Mouse (Mus musculus) midbrain, embryonic 11.5 days (tissue): ENCODE data around the gene Hist1h2af. TPM values are rescaled to one million over a fixed set of nuclear protein-coding genes. Genes with fewer than 3 reads are reported as not detected.
A peak's percentile ranks its signal among the peaks of the same experiment; 100 is the strongest.
"Not testable (repeated sequence)": the region's sequence is repeated elsewhere in the genome, so short reads cannot be mapped to it uniquely, and the experiment has no call there.

Source experiments
- ATAC-seq: fragments of 200-750 bp; cut with Nextera tagmentation; 2 replicates; pipeline ENCODE4 v1.8.0; 2017; ENCODE audit warnings: moderate TSS enrichment, moderate library complexity; ENCODE audit not compliant: low FRiP score
- DNase-seq: peaks from one replicate; pipeline ENCODE4 v3.0.0; 2015; ENCODE audit warnings: low spot score; ENCODE audit errors: missing footprints
- H3K27ac ChIP-seq: fragments of 300-500 bp; sonication (generic); 2 replicates; pipeline ENCODE4 v1.5.1; 2014; ENCODE audit warnings: low read depth, low read length
- H3K27me3 ChIP-seq: fragments of 300-500 bp; sonication (generic); 2 replicates; pipeline ENCODE4 v1.6.1; 2014; ENCODE audit warnings: mild to moderate bottlenecking, low read length, moderate library complexity, mixed read lengths; ENCODE audit not compliant: control insufficient read depth, insufficient read depth
- H3K36me3 ChIP-seq: fragments of 300-500 bp; sonication (generic); 2 replicates; pipeline ENCODE4 v1.6.1; 2014; ENCODE audit warnings: mild to moderate bottlenecking, low read length, moderate library complexity, mixed read lengths; ENCODE audit not compliant: control insufficient read depth, insufficient read depth
- H3K4me1 ChIP-seq: fragments of 300-500 bp; sonication (generic); 2 replicates; pipeline ENCODE4 v1.6.1; 2014; ENCODE audit warnings: low read length; ENCODE audit not compliant: control insufficient read depth, insufficient read depth
- H3K4me2 ChIP-seq: fragments of 300-500 bp; sonication (generic); 2 replicates; pipeline ENCODE4 v1.6.1; 2014; ENCODE audit warnings: mild to moderate bottlenecking, moderate library complexity
- H3K4me3 ChIP-seq: fragments of 300-500 bp; sonication (generic); 2 replicates; pipeline ENCODE4 v1.5.1; 2014; ENCODE audit warnings: low read depth, low read length
- H3K9ac ChIP-seq: fragments of 300-500 bp; sonication (generic); 2 replicates; pipeline ENCODE4 v1.6.1; 2014; ENCODE audit warnings: low read length
- H3K9me3 ChIP-seq: fragments of 300-500 bp; sonication (generic); 2 replicates; pipeline ENCODE4 v1.6.1; 2016; ENCODE audit warnings: low read length; ENCODE audit not compliant: control insufficient read depth
- WGBS: fragments of 180-500 bp; shearing (Covaris S2); extraction: QIAGEN DNeasy Blood & Tissue Kit; methylation state at CpG from one replicate; pipeline ENCODE4 v1.1.7; 2014; 5-methylcytosine and 5-hydroxymethylcytosine counted together
- polyA plus RNA-seq: library from polyadenylated mRNA; unstranded; fragments of >200 nt; fragmentation: Nextera tagmentation; extraction: Ambion mirVana; gene quantifications from 2 replicates; pipeline ENCODE4 v1.2.1, GENCODE M21; 2014

Gene Hist1h2af
- polyA plus RNA-seq, 1 experiment from 2014 or later, result 6.4 TPM

- DNase-seq (peak; percentile 87), ATAC-seq (no peak)
- Histone ChIP-seq H3K4me2 (peak overlapping the region; percentile 45), H3K36me3 (no peaks in the 10 kb centered on the region), H3K4me1 (peaks cover 16% of the 10 kb centered on the region), H3K27me3 (no peaks in the 10 kb centered on the region), H3K9ac (peak overlapping the region; percentile 69), H3K4me3 (peak overlapping the region; percentile 48), H3K9me3 (no peaks in the 10 kb centered on the region), H3K27ac (peak overlapping the region; percentile 98)
- WGBS, result 22% methylated on average over 7 of the region's 7 CpGs
These were observed 2.5 kb downstream of the Hist1h2af start for GRCm38 (mm10) chr13:23536076-23536822.

GRCm38 (mm10) chr13:23537006-23537710 is 3.5 kb downstream of the Hist1h2af start:
- H3K4me1 ChIP-seq, result peaks cover 15% of the 10 kb centered on the region
- H3K36me3 ChIP-seq, result no peaks in the 10 kb centered on the region
- H3K4me2 ChIP-seq, result peak overlapping the region; percentile 45
- H3K27ac ChIP-seq, result no peak overlapping the region; the same call in 1 of the 2 replicates
- H3K4me3 ChIP-seq, result no peak overlapping the region
- no peaks in the 10 kb centered on the region for H3K9me3 ChIP-seq
- DNase-seq (peak; percentile 86), ATAC-seq (no peak)
- no peak overlapping the region for H3K9ac ChIP-seq
- 78% methylated on average over 3 of the region's 3 CpGs for WGBS
- no peaks in the 10 kb centered on the region for H3K27me3 ChIP-seq

- H3K9me3 ChIP-seq, result no peaks in the 10 kb centered on the region
- H3K4me3 ChIP-seq, result no peak overlapping the region
- H3K9ac ChIP-seq, result no peak overlapping the region
- no peaks in the 10 kb centered on the region for H3K36me3 ChIP-seq
- peaks cover 10% of the 10 kb centered on the region for H3K4me1 ChIP-seq
- H3K27ac ChIP-seq, result no peak overlapping the region
- ATAC-seq (no peak), DNase-seq (no peak)
- no peaks in the 10 kb centered on the region for H3K27me3 ChIP-seq
- 83% methylated on average over 5 of the region's 5 CpGs for WGBS
- H3K4me2 ChIP-seq, result no peak overlapping the region
These were observed 4.5 kb downstream of the Hist1h2af start for GRCm38 (mm10) chr13:23538249-23538648.

GRCm38 (mm10) chr13:23539821-23540220 is 6.1 kb downstream of the Hist1h2af start:
- WGBS, result 75% methylated on average over 1 of the region's 1 CpGs
- H3K4me2 ChIP-seq, H3K4me3 ChIP-seq, ATAC-seq, H3K9ac ChIP-seq, H3K27ac ChIP-seq, H3K4me1 ChIP-seq, H3K27me3 ChIP-seq, DNase-seq, H3K9me3 ChIP-seq, H3K36me3 ChIP-seq: not testable (repeated sequence)

- WGBS, result 82% methylated on average over 3 of the region's 3 CpGs
- H3K36me3 ChIP-seq, result no peaks in the 10 kb centered on the region
- H3K4me3 ChIP-seq, result no peak overlapping the region
These were observed 7.8 kb downstream of the Hist1h2af start for GRCm38 (mm10) chr13:23541497-23541896.

GRCm38 (mm10) chr13:23542225-23542980 is 8.7 kb downstream of the Hist1h2af start:
- Histone ChIP-seq H3K4me2 (peak overlapping the region; percentile 62), H3K4me3 (peak overlapping the region; percentile 43), H3K9ac (peak overlapping the region; percentile 74), H3K27ac (peak overlapping the region; percentile 79)
- H3K36me3 ChIP-seq, H3K4me1 ChIP-seq, H3K9me3 ChIP-seq, H3K27me3 ChIP-seq, ATAC-seq: not testable (repeated sequence)
- DNase-seq, result peak; percentile 91
- WGBS, result 2% methylated on average over 3 of the region's 3 CpGs

More at GRCm38 (mm10) chr13:23541497-23541896, 7.8 kb downstream of the Hist1h2af start:
- ATAC-seq (no peak), DNase-seq (no peak)
- Histone ChIP-seq H3K9me3 (no peaks in the 10 kb centered on the region), H3K4me1 (peaks cover 8% of the 10 kb centered on the region; the same call in 1 of the 2 replicates), H3K4me2 (no peak overlapping the region), H3K27me3 (no peaks in the 10 kb centered on the region), H3K9ac (no peak overlapping the region), H3K27ac (no peak overlapping the region)

- peak within 1 kb of the TSS; percentile 43 for H3K4me3 ChIP-seq
- peak within 1 kb of the TSS; percentile 90 for H3K27ac ChIP-seq
- H3K4me2 ChIP-seq, result peak within 1 kb of the TSS; percentile 62
- H3K4me1 ChIP-seq, H3K27me3 ChIP-seq, H3K36me3 ChIP-seq, H3K9me3 ChIP-seq: not testable (repeated sequence)
- peak; percentile 97 for DNase-seq
- WGBS, result under 1% methylated on average over 26 of the region's 42 CpGs
- ATAC-seq, result peak; percentile 93
- H3K9ac ChIP-seq, result peak within 1 kb of the TSS; percentile 74
These were observed 9.4 kb downstream of the Hist1h2af start, which contains the start of gene Hist1h2bh for GRCm38 (mm10) chr13:23542999-23543607. Hist1h2bh (minus strand) TSS chr13:23543392.

- DNase-seq (peak; percentile 99), ATAC-seq (peak; percentile 95)
- H3K9ac ChIP-seq, result peak within 1 kb of the TSS; percentile 74
- H3K4me2 ChIP-seq, result peak within 1 kb of the TSS; percentile 62
- H3K36me3 ChIP-seq, result no peaks in the 10 kb centered on the region
- H3K9me3 ChIP-seq, result no peaks in the 10 kb centered on the region
- no peaks in the 10 kb centered on the region for H3K27me3 ChIP-seq
- peak within 1 kb of the TSS; percentile 43 for H3K4me3 ChIP-seq
- peak within 1 kb of the TSS; percentile 90 for H3K27ac ChIP-seq
- peaks cover 2% of the 10 kb centered on the region; the same call in 1 of the 2 replicates for H3K4me1 ChIP-seq
- WGBS, result under 1% methylated on average over 22 of the region's 45 CpGs
These were observed 10.5 kb downstream of the Hist1h2af start, which contains the start of gene Hist1h3f for GRCm38 (mm10) chr13:23543965-23544786. Hist1h3f (plus strand) TSS chr13:23544052.
